Mouse (Mus musculus): ENCODE results near the gene Pdcd10.

GRCm38 (mm10) chr3:75468154-75468553 is 88.5 kb downstream of the Pdcd10 start:
- no peak for TF ChIP-seq CTCF (IDR thresholded peaks at IDR 0.05; ENCODE audit: low read depth)
- no peak for TF ChIP-seq EP300 (IDR thresholded peaks at IDR 0.05; ENCODE audit: low read depth)
